Mouse (Mus musculus): ENCODE results near the gene Cd2bp2. TPM values are rescaled to one million over a fixed set of nuclear protein-coding genes. Genes with fewer than 3 reads are reported as not detected.

Cd2bp2 gene
- polyA plus RNA-seq, 1 experiment from 2014 or later: 53.6 TPM

- H3K27ac ChIP-seq: peak overlapping the region; percentile 58; the same call in 1 of the 2 replicates
- WGBS: 20% methylated on average over 33 of the region's 33 CpGs
- no peak for ATAC-seq (ENCODE audit: insufficient number of reproducible peaks, low FRiP score, low TSS enrichment, low read depth)
Measured at GRCm38 (mm10) chr7:127214981-127215871, 19.4 kb upstream of the Cd2bp2 start.

GRCm38 (mm10) chr7:127214521-127214920 lies 18.7 kb upstream of the Cd2bp2 start:
- H3K4me2 ChIP-seq: peak overlapping the region; percentile 76
- H3K36me3 ChIP-seq: no peaks in the 10 kb centered on the region
- WGBS: 28% methylated on average over 21 of the region's 21 CpGs
- no peak for ATAC-seq (ENCODE audit: insufficient number of reproducible peaks, low FRiP score, low TSS enrichment, low read depth)
- H3K4me3 ChIP-seq: peak overlapping the region; percentile 41
- H3K27ac ChIP-seq: peak overlapping the region; percentile 58
- no peaks in the 10 kb centered on the region for H3K27me3 ChIP-seq
- H3K4me1 ChIP-seq: peaks cover 22% of the 10 kb centered on the region
- H3K9ac ChIP-seq: peak overlapping the region; percentile 11
- no peaks in the 10 kb centered on the region for H3K9me3 ChIP-seq

More at GRCm38 (mm10) chr7:127214981-127215871, 19.4 kb upstream of the Cd2bp2 start:
- Histone ChIP-seq H3K9ac (peak overlapping the region; percentile 40; the same call in 1 of the 2 replicates), H3K36me3 (no peaks in the 10 kb centered on the region), H3K4me1 (peaks cover 21% of the 10 kb centered on the region), H3K27me3 (no peaks in the 10 kb centered on the region), H3K4me3 (peak overlapping the region; percentile 41), H3K9me3 (no peaks in the 10 kb centered on the region), H3K4me2 (peak overlapping the region; percentile 76)

- no peaks in the 10 kb centered on the region for H3K36me3 ChIP-seq
- peak overlapping the region; percentile 33; the same call in 1 of the 2 replicates for H3K27ac ChIP-seq
- peak overlapping the region; percentile 76 for H3K4me2 ChIP-seq
- peak overlapping the region; percentile 41 for H3K4me3 ChIP-seq
- H3K9me3 ChIP-seq: no peaks in the 10 kb centered on the region
- H3K27me3 ChIP-seq: no peaks in the 10 kb centered on the region
- H3K4me1 ChIP-seq: peaks cover 26% of the 10 kb centered on the region
- ATAC-seq (ENCODE audit: insufficient number of reproducible peaks, low FRiP score, low TSS enrichment, low read depth): no peak
- no peak overlapping the region for H3K9ac ChIP-seq
- WGBS: 48% methylated on average over 12 of the region's 12 CpGs
Measured at GRCm38 (mm10) chr7:127213930-127214329, 18.1 kb upstream of the Cd2bp2 start.

GRCm38 (mm10) chr7:127213485-127213884 lies 17.6 kb upstream of the Cd2bp2 start:
- Histone ChIP-seq H3K4me3 (peak overlapping the region; percentile 41), H3K36me3 (no peaks in the 10 kb centered on the region), H3K4me2 (no peak overlapping the region; the same call in 1 of the 2 replicates), H3K27me3 (no peaks in the 10 kb centered on the region), H3K9ac (no peak overlapping the region), H3K4me1 (peaks cover 26% of the 10 kb centered on the region), H3K27ac (0 out of 2 replicates have a peak overlapping the region, but pooled peaks have one; percentile 33), H3K9me3 (no peaks in the 10 kb centered on the region)
- 42% methylated on average over 7 of the region's 7 CpGs for WGBS
- no peak for ATAC-seq (ENCODE audit: insufficient number of reproducible peaks, low FRiP score, low TSS enrichment, low read depth)

- Histone ChIP-seq H3K36me3 (no peaks in the 10 kb centered on the region), H3K9ac (no peak overlapping the region), H3K4me2 (no peak overlapping the region), H3K4me1 (peaks cover 26% of the 10 kb centered on the region), H3K27me3 (no peaks in the 10 kb centered on the region), H3K27ac (no peak overlapping the region), H3K4me3 (peak overlapping the region; percentile 7), H3K9me3 (no peaks in the 10 kb centered on the region)
- 82% methylated on average over 12 of the region's 12 CpGs for whole genome bisulfite sequencing
- ATAC-seq (ENCODE audit: insufficient number of reproducible peaks, low FRiP score, low TSS enrichment, low read depth): no peak
Measured at GRCm38 (mm10) chr7:127212432-127213250, 16.8 kb upstream of the Cd2bp2 start.

- 65% methylated on average over 5 of the region's 5 CpGs for WGBS
Measured at GRCm38 (mm10) chr7:127211014-127211745, 15.3 kb upstream of the Cd2bp2 start.

GRCm38 (mm10) chr7:127210266-127210665 lies 14.4 kb upstream of the Cd2bp2 start:
- H3K4me3 ChIP-seq: no peak overlapping the region
- H3K36me3 ChIP-seq: no peaks in the 10 kb centered on the region; the same call in 1 of the 2 replicates
- no peak overlapping the region for H3K9ac ChIP-seq
- no peak overlapping the region for H3K27ac ChIP-seq
- peaks cover 41% of the 10 kb centered on the region for H3K4me1 ChIP-seq
- H3K27me3 ChIP-seq: no peaks in the 10 kb centered on the region
- WGBS: 81% methylated on average over 4 of the region's 4 CpGs
- no peak for ATAC-seq (ENCODE audit: insufficient number of reproducible peaks, low FRiP score, low TSS enrichment, low read depth)
- no peak overlapping the region for H3K4me2 ChIP-seq
- H3K9me3 ChIP-seq: no peaks in the 10 kb centered on the region

More at GRCm38 (mm10) chr7:127211014-127211745, 15.3 kb upstream of the Cd2bp2 start:
- no peak overlapping the region for H3K4me2 ChIP-seq
- H3K4me3 ChIP-seq: no peak overlapping the region
- H3K27ac ChIP-seq: no peak overlapping the region; the same call in 1 of the 2 replicates
- H3K9ac ChIP-seq: no peak overlapping the region
- ATAC-seq (ENCODE audit: insufficient number of reproducible peaks, low FRiP score, low TSS enrichment, low read depth): no peak
- no peaks in the 10 kb centered on the region for H3K9me3 ChIP-seq
- no peaks in the 10 kb centered on the region for H3K27me3 ChIP-seq
- H3K36me3 ChIP-seq: no peaks in the 10 kb centered on the region; the same call in 1 of the 2 replicates
- H3K4me1 ChIP-seq: peaks cover 38% of the 10 kb centered on the region

GRCm38 (mm10) chr7:127209851-127210250 lies 14.0 kb upstream of the Cd2bp2 start:
- Histone ChIP-seq H3K27me3 (no peaks in the 10 kb centered on the region), H3K36me3 (no peaks in the 10 kb centered on the region; the same call in 1 of the 2 replicates), H3K4me3 (peak overlapping the region; percentile 97; the same call in 1 of the 2 replicates), H3K9me3 (no peaks in the 10 kb centered on the region), H3K27ac (peak overlapping the region; percentile 93; the same call in 1 of the 2 replicates), H3K9ac (no peak overlapping the region), H3K4me2 (peak overlapping the region; percentile 79; the same call in 1 of the 2 replicates), H3K4me1 (peaks cover 41% of the 10 kb centered on the region)
- no peak for ATAC-seq (ENCODE audit: insufficient number of reproducible peaks, low FRiP score, low TSS enrichment, low read depth)
- 82% methylated on average over 5 of the region's 5 CpGs for WGBS

- Histone ChIP-seq H3K27ac (peak within 1 kb of the TSS; percentile 93), H3K9me3 (no peaks in the 10 kb centered on the region), H3K4me1 (peaks cover 31% of the 10 kb centered on the region), H3K4me2 (peak within 1 kb of the TSS; percentile 83), H3K36me3 (peaks cover 3% of the 10 kb centered on the region), H3K4me3 (peak within 1 kb of the TSS; percentile 97), H3K27me3 (no peaks in the 10 kb centered on the region), H3K9ac (peak within 1 kb of the TSS; percentile 90)
- ATAC-seq (ENCODE audit: insufficient number of reproducible peaks, low FRiP score, low TSS enrichment, low read depth): peak; percentile 96
- 0% methylated on average over 42 of the region's 44 CpGs for WGBS
Measured at GRCm38 (mm10) chr7:127208553-127209438, 12.9 kb upstream of the Cd2bp2 start, which contains the start of gene Mylpf. Gene Mylpf (plus strand): TSS chr7:127208890.

GRCm38 (mm10) chr7:127208295-127208552 lies 12.4 kb upstream of the Cd2bp2 start, which contains the start of gene Tbc1d10b:
Gene Tbc1d10b (minus strand): TSS chr7:127208468.
- peak within 1 kb of the TSS; percentile 93 for H3K27ac ChIP-seq
- WGBS: under 1% methylated on average over 25 of the region's 44 CpGs
- ATAC-seq (ENCODE audit: insufficient number of reproducible peaks, low FRiP score, low TSS enrichment, low read depth): peak; percentile 15

More at GRCm38 (mm10) chr7:127208295-127208552, 12.4 kb upstream of the Cd2bp2 start, which contains the start of gene Tbc1d10b:
- H3K9me3 ChIP-seq: no peaks in the 10 kb centered on the region
- H3K27me3 ChIP-seq: no peaks in the 10 kb centered on the region
- H3K36me3 ChIP-seq: peaks cover 8% of the 10 kb centered on the region
- H3K4me1 ChIP-seq: peaks cover 27% of the 10 kb centered on the region
- peak within 1 kb of the TSS; percentile 97 for H3K4me3 ChIP-seq
- H3K9ac ChIP-seq: peak within 1 kb of the TSS; percentile 90
- peak within 1 kb of the TSS; percentile 83 for H3K4me2 ChIP-seq

Measured in limb, embryonic 15.5 days (tissue).